Mouse (Mus musculus) granulocyte monocyte progenitor cell, adult 5-6 weeks (primary cell): ENCODE data around the gene Scgb2b15. TPM values are rescaled to one million over a fixed set of nuclear protein-coding genes. Genes with fewer than 3 reads are reported as not detected.
"Not testable (repeated sequence)": the region's sequence is repeated elsewhere in the genome, so short reads cannot be mapped to it uniquely, and the experiment has no call there.

Experiments used
- ATAC-seq: replicated peaks from 2 replicates; pipeline ENCODE4 v1.8.0; 2016; ENCODE audit warnings: mild to moderate bottlenecking, moderate TSS enrichment, inconsistent platforms; ENCODE audit not compliant: poor library complexity, severe bottlenecking
- total RNA-seq, 2 experiments: library from RNA; stranded (forward) in 1 of 2; stranded (reverse) in 1 of 2; fragments of 200-712, 200-1000 nt in 1 of 2; fragments of >200 nt in 1 of 2; fragmentation: Nextera tagmentation in 1 of 2; gene quantifications; 2 replicates each; pipeline ENCODE4 v1.2.3; 2014 to 2017

Scgb2b15 gene
- total RNA-seq (2014; fragmentation: Nextera tagmentation) (not detected in 2 replicates), total RNA-seq (2017) (not detected in 2 replicates)

DNA sequence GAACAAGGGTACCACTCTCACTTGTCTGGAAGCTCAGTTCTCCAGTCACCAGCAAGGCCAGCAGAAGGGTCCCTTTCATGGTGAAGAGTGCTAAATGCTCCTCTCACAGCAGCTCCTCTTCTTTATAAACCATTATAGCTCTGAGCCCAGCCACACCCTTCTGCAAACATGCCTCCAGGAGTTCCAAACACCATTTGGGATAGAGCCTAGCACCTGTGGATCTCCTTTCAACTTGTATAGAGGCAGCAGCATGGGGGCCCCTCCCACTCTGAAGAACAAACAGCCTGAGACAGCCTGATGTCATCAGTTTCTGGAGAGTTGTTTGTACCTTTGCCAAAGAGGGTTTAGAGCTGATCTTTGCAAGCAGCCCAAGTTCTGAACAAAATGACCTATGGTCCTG lies at the start of gene Scgb2b15:
Gene Scgb2b15 (minus strand): TSS at position 101 of the 400 bp plus-strand sequence.
- ATAC-seq: not testable (repeated sequence)

- ATAC-seq: not testable (repeated sequence)
Measured at GRCm38 (mm10) chr7:32836254-32836653, 6.8 kb upstream of the Scgb2b15 start, which contains the start of gene Scgb1b15. Scgb1b15 (plus strand) TSS chr7:32836554.

Other genes with a start within 250 kb of the Scgb2b15 start
- gene Scgb1b15, start 6.9 kb upstream of the Scgb2b15 start, total RNA-seq (2014; fragmentation: Nextera tagmentation): not detected in 2 replicates
- gene Scgb1b15, start 6.9 kb upstream of the Scgb2b15 start, total RNA-seq (2017): not detected in 2 replicates
- gene Scgb2b17, start 226.9 kb upstream of the Scgb2b15 start, total RNA-seq (2014; fragmentation: Nextera tagmentation): not detected in 2 replicates
- not detected in 2 replicates for gene Scgb2b17, start 226.9 kb upstream of the Scgb2b15 start, total RNA-seq (2017)
- not detected in 2 replicates for gene Scgb1b17, start 233.8 kb upstream of the Scgb2b15 start, total RNA-seq (2014; fragmentation: Nextera tagmentation)
- not detected in 2 replicates for gene Scgb1b17, start 233.8 kb upstream of the Scgb2b15 start, total RNA-seq (2017)